Mouse (Mus musculus) erythroid progenitor cell, adult 5-6 weeks (primary cell): ENCODE data around the gene Csmd2. TPM values are rescaled to one million over a fixed set of nuclear protein-coding genes. Genes with fewer than 3 reads are reported as not detected.

Experiments used
- ATAC-seq: replicated peaks from 2 replicates; pipeline ENCODE4 v1.8.0; 2016; ENCODE audit warnings: moderate number of reproducible peaks, mild to moderate bottlenecking, moderate TSS enrichment, inconsistent platforms; ENCODE audit not compliant: poor library complexity, low FRiP score, severe bottlenecking
- total RNA-seq, 2 experiments: library from RNA; stranded (forward) in 1 of 2; stranded (reverse) in 1 of 2; fragments of 150-400 nt in 1 of 2; fragments of 186-747, 209-891 nt in 1 of 2; gene quantifications; 2 replicates each; pipeline versions ENCODE4 v1.2.3 to v1.2.4; 2015 to 2017; ENCODE audit warnings: low replicate concordance in 2 of 2

The Csmd2 gene
- total RNA-seq, 2 experiments from 2014 or later, result not detected

DNA sequence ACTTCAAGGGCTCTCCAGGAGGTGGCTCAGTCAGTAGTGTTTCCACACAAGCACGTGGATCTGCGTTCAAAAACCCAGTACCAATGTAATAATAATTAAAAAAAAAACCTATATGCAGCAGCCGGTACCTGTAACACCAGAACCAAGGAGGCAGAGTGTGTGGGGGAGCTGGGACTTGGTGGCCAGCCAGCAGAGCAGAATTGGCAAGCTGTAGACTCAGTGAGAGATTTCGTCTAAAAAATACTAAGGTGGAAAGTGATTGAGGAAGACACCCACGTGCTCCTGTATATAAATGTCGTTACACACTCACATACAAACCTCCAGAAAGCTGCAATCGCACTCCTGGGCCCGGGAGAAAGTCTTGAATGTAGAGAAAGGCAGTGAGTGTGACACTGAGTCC, 316.4 kb downstream of the Csmd2 start:
- no peak for ATAC-seq

DNA sequence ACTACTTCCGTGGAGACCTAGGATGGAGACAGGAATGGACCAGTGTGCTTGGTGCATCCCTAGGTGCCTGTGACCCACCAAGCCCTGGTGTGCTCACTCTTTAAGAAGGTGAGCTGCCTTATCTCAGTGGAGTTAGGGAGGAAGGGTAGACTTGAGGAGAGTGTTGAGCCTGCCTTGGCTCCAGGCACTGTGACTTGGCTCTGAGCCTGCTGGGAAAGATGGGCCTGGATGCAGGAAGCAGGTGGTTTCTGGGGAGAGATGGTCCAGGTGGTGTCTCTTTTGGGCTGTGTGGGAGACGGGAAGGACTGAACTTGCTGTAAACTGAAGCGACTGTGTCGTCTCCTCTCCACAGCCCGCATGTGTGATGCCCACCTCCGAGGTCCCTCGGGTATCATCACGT, 318.4 kb downstream of the Csmd2 start:
- ATAC-seq, result no peak

DNA sequence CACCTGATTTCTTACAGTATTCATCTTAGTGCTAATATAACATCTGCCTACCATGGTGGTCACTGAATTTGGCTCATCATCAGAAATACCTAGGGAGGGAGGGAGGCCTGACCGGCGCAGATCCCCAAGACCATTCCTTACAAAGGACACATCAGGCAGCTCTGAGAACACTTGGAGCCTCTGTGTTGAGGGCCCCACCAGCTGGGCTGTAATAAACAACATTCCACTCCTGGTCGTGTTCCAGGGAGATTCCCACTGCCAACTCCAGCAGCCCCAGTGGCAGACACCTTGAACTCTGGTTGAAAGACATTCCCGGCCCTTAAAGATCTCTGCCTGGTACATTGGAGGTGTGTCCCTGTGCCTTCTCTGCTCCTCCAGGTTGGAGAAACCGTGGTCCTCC, 327.7 kb downstream of the Csmd2 start:
- ATAC-seq, result no peak

DNA sequence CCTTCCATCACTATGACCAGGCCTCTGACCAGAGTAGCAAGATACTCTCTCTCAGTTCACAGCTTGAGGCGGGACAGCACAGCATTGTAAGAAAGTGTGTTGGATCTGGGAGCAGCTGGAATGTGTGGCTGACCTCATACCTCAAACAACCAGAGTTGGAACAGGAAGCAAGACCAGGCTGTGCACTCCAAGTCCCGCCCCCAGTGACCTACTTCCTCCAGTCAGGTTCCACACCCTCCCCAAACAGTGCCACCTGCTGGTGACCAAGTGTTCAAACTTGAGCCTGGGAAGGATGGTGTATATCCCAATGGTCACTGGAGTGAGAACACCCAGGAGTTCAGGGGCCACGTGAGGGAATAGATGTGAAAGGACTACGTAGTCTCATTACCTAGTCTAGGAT, 330.3 kb downstream of the Csmd2 start:
- no peak for ATAC-seq

DNA sequence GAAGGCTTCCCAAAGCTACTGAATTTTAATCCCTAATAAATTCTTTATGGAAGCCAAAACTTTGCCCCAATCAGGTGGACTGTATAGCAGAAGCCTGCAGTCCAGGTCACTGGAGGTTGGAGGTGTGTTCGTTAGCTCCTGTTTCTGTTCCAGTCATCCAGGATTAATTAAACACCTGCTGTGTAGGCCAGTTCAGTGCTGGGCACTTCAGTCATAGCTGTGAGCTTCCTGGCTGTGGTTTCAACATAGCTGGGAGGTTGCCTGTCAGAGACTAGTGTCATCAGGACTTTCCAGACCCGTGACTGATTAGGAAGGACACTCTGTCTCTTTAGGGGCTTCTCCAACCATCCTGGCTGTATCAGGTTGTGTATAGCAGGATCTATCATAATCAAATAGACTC, 337.9 kb downstream of the Csmd2 start:
- ATAC-seq, result no peak

DNA sequence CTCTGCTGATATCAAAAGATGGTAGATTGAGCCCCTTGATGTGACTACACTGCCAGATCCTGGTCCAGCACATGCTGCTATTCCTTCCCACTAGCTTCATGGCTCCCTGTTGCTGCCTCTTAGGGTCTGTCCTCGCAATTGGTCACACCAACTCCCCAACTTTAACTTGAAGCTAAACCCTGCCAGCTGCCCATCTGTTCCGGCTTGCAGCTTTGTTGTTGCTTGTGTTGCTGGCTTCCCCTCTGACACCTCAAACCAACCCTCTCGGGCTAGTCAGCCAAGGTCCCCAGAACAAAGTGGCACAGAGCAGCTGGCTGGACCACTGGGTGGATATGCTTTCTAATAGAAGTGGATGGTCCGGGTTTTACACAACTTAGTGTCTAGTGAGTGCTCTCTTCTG, 339.1 kb downstream of the Csmd2 start:
- no peak for ATAC-seq

DNA sequence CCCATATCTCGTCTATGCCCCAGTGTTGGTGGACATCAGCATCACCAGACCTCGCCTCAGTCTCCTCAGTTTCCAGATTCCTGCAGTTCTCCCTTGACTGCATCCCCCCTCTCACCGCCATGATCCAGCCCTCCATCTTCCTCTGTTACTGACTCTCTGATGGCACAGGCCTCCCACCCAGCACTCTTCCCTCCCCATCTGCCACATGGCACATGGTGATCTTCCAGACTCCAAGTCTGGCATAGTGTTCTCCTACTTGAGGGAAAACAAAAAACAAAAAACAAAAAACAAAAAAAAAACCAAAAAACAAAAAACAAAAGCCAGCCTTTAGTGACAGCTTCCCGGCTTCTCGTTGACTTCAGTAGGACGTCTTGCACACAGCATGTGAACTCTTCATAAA, 339.8 kb downstream of the Csmd2 start:
- no peak for ATAC-seq

DNA sequence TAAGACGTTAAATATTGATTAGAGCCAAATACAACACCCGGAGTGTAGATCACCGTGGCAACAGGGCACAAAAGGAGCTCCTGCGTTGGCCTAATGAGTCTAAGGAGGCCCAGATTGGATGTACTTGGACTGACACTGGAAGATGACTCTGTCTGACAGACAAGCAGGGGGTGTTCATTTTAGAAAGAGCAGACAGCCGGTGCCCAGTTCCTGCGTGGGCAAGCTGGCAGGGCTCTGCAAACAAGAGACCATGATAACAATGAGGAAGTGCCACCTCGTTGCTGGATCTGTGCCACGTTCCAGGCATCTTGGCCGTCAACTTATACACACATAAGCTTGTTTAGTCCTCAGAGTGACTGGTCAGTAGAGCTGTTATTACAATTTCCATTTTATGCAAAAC, 342.9 kb downstream of the Csmd2 start:
- ATAC-seq, result no peak

DNA sequence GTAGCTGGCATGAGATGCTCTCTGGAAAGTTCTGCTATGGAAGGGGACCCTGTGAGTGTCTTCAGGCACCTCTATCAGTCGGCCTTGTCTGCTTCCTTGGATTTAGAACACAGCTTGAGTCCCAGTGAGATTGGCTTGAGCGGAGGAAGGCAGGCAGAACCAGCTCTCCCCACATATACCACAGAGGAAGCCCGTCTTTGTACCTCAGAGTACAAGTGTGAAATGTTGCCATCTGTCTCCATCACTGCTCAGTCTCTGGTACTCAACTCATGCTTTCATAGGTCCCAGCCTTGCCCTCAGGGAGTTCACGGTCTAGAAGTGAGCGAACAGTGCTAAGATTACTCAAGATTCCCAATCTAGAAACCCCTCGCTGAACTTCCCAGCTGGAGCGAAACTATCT, 352.8 kb downstream of the Csmd2 start:
- no peak for ATAC-seq

DNA sequence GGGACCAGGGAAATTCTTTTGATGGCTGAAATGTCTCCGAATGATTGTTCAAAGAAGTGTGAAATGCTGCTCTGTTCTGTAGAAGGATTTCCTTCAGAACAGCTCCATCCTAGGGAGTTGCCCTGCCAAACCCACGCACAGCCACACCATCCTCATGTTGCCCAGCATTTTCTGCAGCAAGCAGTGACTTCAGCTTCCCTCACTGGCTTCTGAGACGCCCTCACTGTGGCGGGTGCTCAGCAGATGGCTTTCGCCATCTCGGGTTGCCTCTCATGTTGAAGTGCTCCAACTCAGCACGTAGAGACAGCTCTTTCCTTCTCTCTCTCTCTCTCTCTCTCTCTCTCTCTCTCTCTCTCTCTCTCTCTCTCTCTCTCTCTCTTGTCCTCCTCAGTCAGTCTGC, 353.7 kb downstream of the Csmd2 start:
- no peak for ATAC-seq

DNA sequence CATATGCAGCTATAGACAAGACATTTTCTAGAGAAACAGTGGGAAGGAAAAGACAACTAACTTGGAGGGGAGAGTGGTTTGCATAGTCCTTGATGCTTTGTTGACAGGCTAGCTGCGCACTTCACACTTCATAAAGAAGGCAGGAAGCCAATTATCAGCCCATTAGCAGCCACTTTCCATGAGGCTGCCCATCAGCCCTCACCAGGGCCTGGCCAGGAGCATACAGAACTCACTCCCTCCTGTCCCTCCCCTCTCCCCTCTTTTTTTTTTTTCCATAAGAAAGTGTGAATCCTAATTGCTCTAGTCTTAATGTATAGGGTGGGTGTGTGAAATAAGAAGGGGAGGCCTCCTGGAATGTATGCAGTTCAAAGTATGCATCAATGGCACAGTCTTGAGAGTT, 354.6 kb downstream of the Csmd2 start:
- ATAC-seq, result no peak

DNA sequence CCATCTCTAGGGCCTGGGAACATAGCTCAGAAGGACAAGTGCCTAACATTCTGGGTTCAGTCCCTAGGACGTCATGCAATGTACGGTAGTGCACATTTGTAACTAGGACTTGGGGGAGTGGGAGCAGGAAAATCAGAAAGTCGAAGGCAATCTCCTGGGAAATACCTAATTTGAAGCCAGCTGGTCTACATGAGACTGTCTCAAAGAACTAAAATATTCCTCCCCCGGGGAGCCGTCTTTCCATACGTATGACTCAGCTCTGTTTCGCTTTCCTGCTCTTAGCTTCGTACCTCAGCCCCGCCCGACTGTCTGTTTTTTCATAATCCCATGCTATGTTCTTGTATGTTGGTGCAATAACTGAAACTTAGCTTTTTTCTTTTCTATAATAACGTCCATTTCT, 371.1 kb downstream of the Csmd2 start:
- no peak for ATAC-seq

DNA sequence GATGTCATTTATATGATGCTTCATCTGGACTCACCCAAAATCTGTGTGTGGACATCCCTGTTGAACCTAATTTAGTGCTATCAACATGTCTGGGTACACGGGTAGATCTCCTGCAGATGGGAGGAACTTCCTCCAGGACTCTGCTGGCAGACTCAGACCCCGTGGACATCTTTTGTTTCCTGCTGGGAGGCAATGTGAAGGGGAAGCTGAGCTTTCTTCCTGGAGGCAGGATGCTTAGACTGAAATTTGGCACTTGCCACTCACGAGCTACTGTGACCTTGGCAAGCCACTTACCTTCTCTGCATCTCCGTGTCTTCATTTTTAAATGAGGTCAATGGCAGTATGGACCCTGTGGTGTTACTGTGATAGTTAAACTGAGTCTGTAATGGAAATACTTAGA, 378.2 kb downstream of the Csmd2 start:
- no peak for ATAC-seq

DNA sequence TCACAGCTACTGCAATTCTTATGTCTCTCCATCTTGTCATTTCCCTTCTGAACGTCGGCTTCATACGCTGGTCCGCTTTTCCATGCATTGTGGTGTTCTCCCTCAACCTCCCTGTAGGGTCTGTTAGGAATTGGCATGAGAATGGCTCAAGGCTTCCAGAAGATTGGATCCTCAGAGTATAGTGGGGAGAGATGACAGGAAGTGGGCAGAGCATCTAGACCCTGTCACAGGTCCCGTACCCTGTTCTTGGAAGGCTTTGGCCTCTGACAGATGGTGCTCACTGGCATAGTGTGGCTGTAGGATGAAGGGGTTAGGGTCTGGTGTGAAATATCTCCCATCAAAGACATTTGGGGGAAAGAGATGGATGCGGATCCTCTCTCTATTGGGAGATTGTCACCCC, 380.4 kb downstream of the Csmd2 start:
- no peak for ATAC-seq

DNA sequence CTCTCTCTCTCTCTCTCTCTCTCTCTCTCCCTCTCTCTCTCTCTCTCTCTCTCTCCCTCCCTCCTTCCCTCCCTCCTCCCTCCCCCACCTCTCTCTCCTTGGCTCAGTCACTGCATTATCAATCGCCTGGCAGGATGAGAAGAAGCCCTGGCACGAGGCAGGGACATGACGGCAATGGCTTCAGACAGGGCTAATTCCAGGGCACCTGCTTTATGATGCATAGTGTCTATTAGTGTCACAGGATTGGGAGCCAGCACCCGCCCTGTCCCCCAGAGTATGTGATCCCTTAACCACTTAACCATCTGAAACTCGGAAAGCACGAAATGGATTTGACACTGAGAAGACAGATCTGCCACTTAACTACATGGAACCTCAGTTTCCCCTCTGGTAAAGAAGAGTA, 384.1 kb downstream of the Csmd2 start:
- no peak for ATAC-seq

DNA sequence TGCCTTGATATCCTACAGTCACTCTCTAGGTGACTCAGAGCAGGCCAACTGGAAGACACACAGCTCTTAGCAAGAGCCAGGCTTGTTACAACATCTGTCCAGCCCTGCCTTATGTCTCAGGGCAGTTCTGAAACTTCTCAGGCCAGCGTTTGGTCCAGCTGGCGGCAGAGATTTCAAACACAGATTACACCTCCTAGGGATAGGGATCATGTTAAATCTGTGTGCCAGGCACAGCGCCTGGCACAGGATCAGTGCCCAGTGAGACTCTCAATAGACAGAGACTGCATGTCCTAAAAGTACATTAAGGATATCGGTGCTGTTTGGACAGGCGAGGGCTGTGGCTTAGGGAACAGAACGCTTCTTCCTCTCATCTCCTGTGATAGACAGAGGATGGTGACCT, 385.5 kb downstream of the Csmd2 start:
- ATAC-seq, result no peak

DNA sequence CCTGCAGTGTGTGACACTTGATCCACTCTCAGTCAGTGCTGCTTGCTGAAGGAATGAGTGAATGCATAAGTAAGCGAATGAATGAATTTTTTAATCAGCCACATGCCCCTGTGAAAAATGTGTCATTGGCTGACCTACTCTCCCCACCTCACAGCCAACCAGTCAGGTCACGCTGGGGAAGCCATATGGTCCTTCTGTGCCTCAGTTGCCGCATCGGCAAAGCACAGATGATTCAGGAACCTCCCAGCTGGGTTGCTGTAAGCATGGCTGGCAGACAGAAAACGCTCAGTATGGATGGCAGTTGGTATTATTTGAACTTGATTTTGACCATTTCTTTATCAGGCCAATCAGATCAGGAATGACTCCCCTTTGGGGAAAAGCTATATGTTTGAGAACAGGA, 386.4 kb downstream of the Csmd2 start:
- ATAC-seq, result no peak

DNA sequence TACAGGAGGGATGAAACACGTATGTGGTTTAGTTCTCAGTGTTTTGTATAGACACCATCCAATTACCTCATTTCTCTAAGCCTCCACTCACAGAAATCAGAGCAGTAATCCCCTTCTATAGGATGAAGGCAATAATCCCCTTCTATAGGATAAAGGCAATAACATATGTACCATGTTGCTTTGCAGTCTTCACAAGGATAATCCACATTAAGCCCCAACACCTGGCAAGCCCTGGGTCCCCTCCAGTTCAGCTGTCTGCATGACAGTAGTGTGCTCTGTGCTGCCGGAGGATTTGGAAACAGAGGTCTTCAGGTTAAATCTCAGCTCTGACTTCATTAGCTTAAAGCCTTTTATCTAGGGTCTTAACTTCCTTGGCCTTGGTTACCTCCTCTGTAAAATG, 391.3 kb downstream of the Csmd2 start:
- no peak for ATAC-seq

DNA sequence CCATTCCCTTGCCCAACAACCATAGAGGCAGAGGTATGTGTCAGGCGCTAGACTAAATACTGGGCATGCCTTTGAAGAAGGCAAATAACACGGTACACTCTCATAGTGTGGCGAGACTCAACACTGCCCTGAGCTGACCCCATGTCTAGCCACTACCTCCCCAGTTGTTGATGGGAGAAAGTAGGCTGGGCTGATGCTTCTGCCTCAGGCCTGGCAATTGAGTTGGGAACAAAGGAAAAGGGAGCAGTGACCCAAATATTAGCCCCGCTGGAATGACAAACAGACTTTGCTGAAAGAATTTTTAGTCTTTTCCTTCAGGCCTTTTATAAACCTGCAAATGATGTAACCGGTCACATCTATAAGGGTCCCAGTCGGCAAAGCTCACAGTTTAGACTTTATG, 393.7 kb downstream of the Csmd2 start:
- no peak for ATAC-seq

DNA sequence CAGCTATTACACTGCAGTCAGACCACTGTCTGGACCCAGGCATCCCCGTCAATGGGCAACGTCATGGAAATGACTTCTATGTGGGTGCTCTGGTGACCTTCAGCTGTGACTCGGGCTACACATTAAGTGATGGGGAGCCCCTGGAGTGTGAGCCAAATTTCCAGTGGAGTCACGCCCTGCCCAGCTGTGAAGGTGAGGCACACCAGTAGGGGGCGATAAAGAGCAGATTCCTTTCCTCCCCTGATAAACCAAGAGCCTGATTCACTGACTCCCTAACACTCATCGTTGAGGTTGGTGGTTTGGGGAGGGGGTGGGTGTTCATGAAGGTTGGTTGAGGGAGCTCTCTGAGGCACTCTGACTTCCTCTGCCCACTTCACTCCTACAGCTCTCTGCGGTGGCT, 396.1 kb downstream of the Csmd2 start:
- ATAC-seq, result no peak

DNA sequence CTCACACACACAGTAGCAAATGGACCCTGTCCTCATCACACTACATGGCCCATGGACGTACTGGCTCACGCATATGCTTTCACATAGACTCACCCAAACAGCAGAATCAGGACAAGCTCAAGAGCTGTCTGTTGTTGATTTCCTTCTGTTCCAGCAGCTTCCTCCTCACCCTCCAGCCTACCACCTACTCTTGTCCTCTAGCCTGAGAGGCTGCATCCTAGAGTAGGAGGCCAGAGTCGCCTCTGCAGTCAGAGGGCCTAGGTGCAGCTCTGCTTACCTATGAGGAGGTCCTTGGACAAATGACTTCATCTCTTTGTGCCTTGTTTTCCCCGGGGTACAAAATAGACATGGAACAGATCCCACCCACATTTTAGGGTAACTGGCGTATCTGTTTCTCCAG, 403.8 kb downstream of the Csmd2 start:
- no peak for ATAC-seq

DNA sequence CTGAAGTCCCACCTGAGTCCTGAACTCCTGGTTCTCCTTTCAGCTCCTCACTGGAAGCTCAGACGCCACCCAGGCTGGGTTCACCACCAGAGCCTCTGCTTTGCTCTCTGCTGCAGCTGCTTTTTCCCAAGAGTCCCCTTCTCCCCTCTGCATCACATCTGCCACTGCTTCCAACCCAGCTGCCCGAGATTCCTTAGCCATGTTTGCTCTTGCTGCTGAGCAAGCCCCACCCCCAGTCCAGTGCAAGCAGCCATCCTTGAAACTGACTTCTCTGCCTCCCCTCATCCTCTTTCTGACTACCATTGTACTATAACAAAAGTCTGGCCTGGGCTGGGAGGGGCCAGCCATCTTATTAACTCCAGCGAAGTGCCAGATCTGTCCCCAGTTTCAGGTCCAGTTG, 404.6 kb downstream of the Csmd2 start:
- ATAC-seq, result no peak

DNA sequence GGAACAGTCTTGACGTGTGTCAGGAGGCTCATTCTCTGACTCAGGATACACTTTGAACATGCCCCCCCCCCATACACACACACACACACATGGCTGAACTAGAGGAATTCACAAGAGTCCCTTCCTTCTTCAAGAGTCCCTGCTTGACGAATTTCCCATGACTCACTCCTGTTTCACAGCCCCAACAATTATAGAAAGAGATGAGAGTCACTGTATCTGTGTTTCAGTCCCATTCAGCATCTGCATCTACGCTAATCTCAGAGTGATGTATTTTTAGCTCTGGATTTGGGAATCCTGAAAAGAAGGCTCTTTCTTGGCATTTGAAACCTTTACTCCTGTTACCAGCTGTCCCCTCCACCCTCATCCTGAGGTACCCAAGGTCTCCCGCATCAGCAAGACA, 406.2 kb downstream of the Csmd2 start:
- no peak for ATAC-seq
